Mouse (Mus musculus) retina, postnatal 1 day (tissue): Measurements from ENCODE around the gene Ifngr1.

Experiments used
- DNase-seq: peaks from one replicate; pipeline ENCODE4 v3.0.0-alpha.2; 2012

Gene Ifngr1

GRCm38 (mm10) chr10:19591641-19592441, at the start of gene Ifngr1:
Gene Ifngr1 (plus strand): TSS chr10:19591949.
- peak; percentile 97 for DNase-seq

- DNase-seq = no peak
These were observed 44.9 kb upstream of the Ifngr1 start for GRCm38 (mm10) chr10:19546825-19547224.

- no peak for DNase-seq
These were observed 43.7 kb upstream of the Ifngr1 start for GRCm38 (mm10) chr10:19548016-19548415.

GRCm38 (mm10) chr10:19548491-19548890, 43.3 kb upstream of the Ifngr1 start:
- DNase-seq = no peak

- no peak for DNase-seq
These were observed 40.2 kb upstream of the Ifngr1 start for GRCm38 (mm10) chr10:19551585-19551984.

GRCm38 (mm10) chr10:19553857-19554256, 37.9 kb upstream of the Ifngr1 start:
- DNase-seq = no peak

- no peak for DNase-seq
These were observed 34.1 kb upstream of the Ifngr1 start for GRCm38 (mm10) chr10:19557696-19558095.

GRCm38 (mm10) chr10:19559565-19560165, 32.1 kb upstream of the Ifngr1 start:
- no peak for DNase-seq

- DNase-seq = no peak
These were observed 29.2 kb upstream of the Ifngr1 start for GRCm38 (mm10) chr10:19562598-19562997.

GRCm38 (mm10) chr10:19563443-19563861, 28.3 kb upstream of the Ifngr1 start:
- DNase-seq = no peak

GRCm38 (mm10) chr10:19567481-19567880, 24.3 kb upstream of the Ifngr1 start:
- DNase-seq = no peak

- DNase-seq = no peak
These were observed 21.5 kb upstream of the Ifngr1 start for GRCm38 (mm10) chr10:19570288-19570687.

- DNase-seq = no peak
These were observed 21.0 kb upstream of the Ifngr1 start for GRCm38 (mm10) chr10:19570716-19571115.

GRCm38 (mm10) chr10:19577571-19577970, 14.2 kb upstream of the Ifngr1 start:
- DNase-seq = no peak

GRCm38 (mm10) chr10:19578001-19578400, 13.7 kb upstream of the Ifngr1 start:
- DNase-seq = no peak

GRCm38 (mm10) chr10:19578409-19578986, 13.3 kb upstream of the Ifngr1 start:
- DNase-seq = peak; percentile 39

- DNase-seq = no peak
These were observed 11.1 kb upstream of the Ifngr1 start for GRCm38 (mm10) chr10:19580660-19581059.

- DNase-seq = no peak
These were observed 9.7 kb upstream of the Ifngr1 start for GRCm38 (mm10) chr10:19581844-19582582.

- DNase-seq = no peak
These were observed 8.8 kb upstream of the Ifngr1 start for GRCm38 (mm10) chr10:19582806-19583430.

GRCm38 (mm10) chr10:19584064-19584463, 7.7 kb upstream of the Ifngr1 start:
- no peak for DNase-seq

GRCm38 (mm10) chr10:19584846-19585245, 6.9 kb upstream of the Ifngr1 start:
- no peak for DNase-seq

- no peak for DNase-seq
These were observed 5.9 kb upstream of the Ifngr1 start for GRCm38 (mm10) chr10:19585860-19586259.

GRCm38 (mm10) chr10:19587281-19587680, 4.5 kb upstream of the Ifngr1 start:
- no peak for DNase-seq
